Mouse (Mus musculus): ENCODE results near the gene Cass4. TPM values are rescaled to one million over a fixed set of nuclear protein-coding genes. Genes with fewer than 3 reads are reported as not detected.

Gene Cass4
- polyA plus RNA-seq, 1 experiment = 0.24 TPM

DNA sequence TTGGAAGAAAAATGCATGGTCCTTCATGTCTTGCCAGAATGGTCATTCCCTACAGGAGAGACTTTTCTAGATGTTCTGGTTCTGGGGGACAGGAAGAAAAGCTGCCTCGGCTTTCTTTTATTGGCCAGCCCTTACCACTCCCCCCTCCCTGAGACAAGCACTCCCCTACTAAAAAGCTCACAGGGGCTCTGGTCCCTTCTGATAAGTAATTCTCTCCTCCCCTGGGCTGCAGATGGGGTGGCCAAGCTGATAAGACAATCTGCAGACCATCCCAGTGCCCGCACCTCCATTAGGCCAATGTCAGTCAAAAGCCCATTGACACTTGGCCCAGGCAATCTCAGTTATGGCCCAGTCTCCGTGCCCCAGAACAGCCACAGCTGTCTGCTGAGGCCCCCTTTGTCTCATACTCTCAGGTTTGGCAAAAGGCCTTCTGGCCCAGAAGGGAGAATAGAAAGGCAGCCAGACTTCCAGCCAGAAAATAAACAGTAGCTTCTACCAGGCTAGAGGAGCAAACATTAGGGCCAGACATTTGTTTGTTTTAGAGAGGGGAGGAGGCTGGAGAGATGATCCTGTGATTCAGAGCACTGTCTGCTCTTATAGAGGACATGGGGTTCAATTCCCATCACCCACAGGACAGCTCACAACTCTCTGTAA is 45.2 kb upstream of the Cass4 start:
- Histone ChIP-seq H3K79me2 (ENCODE audit: control insufficient read depth, insufficient read depth) (no peaks in the 10 kb centered on the region), H3K36me3 (ENCODE audit: control insufficient read depth, insufficient read depth) (no peaks in the 10 kb centered on the region), H3K4me3 (no peak overlapping the region), H3ac (ENCODE audit: control insufficient read depth, insufficient read length) (no peak overlapping the region), H3K4me2 (ENCODE audit: low read depth) (no peak overlapping the region), H3K27me3 (ENCODE audit: control insufficient read depth, insufficient read depth, insufficient read length) (no peaks in the 10 kb centered on the region)
- TF ChIP-seq USF1 (IDR thresholded peaks at IDR 0.05; ENCODE audit: low read depth) = no peak
- TF ChIP-seq MYOD1 (IDR thresholded peaks at IDR 0.05; ENCODE audit: control insufficient read depth in 1 of 3, insufficient read length in 2 of 3, low read depth in 2 of 3) = no peak
- no peak for TF ChIP-seq POLR2AphosphoS2 (IDR thresholded peaks at IDR 0.05; ENCODE audit: insufficient read length, low read depth)

DNA sequence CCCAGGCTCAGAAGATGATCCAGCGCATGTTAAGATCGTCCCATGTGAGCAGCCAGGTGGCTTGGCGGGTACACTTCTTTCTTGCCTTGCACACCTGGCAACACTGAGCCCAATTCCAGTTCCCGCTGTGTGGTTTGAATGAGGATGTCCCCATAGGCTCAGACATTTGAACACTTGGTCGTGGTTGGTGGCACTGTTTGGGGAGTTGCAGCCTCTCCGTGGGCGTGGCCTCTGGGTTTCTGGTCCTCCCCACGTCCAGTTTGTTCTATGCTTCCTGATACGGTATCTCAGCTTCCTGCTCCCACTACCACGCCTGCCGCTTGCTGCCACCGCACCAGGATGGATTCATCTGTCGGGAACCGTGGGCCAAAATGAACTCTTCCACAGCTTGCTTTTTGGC is 43.8 kb upstream of the Cass4 start:
- no peak overlapping the region for H3K4me3 ChIP-seq

DNA sequence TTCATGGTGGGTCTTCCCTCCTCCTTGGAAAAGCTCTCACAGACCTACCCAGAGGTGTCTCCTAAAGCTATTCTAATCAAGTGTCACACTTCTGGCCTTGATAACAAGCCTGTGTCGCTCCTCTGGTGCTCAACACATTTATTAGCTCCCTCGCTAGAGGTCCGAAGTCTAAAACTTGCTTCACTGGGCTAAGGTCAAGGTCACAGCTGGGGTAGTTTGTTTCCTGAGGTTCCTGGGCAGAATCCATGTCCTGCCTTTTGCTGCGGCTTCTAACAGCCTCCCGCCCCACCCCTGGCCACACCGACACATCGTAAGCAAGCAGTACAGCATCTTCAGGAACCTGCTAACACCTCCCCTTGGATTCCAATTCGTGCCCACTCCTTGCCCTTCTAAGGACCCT is 42.8 kb upstream of the Cass4 start:
- no peaks in the 10 kb centered on the region for H3K27me3 ChIP-seq (ENCODE audit: control insufficient read depth, insufficient read depth, insufficient read length)
- H3K36me3 ChIP-seq (ENCODE audit: control insufficient read depth, insufficient read depth) = no peaks in the 10 kb centered on the region
- no peak overlapping the region for H3K4me2 ChIP-seq (ENCODE audit: low read depth)
- TF ChIP-seq MAX (IDR thresholded peaks at IDR 0.05; ENCODE audit: low read depth) (no peak), POLR2A (IDR thresholded peaks at IDR 0.05; ENCODE audit: insufficient read length, low read depth) (no peak), CEBPB (IDR thresholded peaks at IDR 0.05; ENCODE audit: insufficient read depth, poor library complexity, severe bottlenecking) (no peak), MYOD1 (IDR thresholded peaks at IDR 0.05; ENCODE audit: control insufficient read depth in 1 of 3, insufficient read length in 2 of 3, low read depth in 2 of 3) (no peak), REST (IDR thresholded peaks at IDR 0.05; ENCODE audit: insufficient read depth, insufficient read length) (no peak)
- no peak overlapping the region for H3ac ChIP-seq (ENCODE audit: control insufficient read depth, insufficient read length)
- no peaks in the 10 kb centered on the region for H3K79me2 ChIP-seq (ENCODE audit: control insufficient read depth, insufficient read depth)
- H3K4me3 ChIP-seq = no peak overlapping the region

More for the DNA sequence above, 43.8 kb upstream of the Cass4 start:
- Histone ChIP-seq H3K79me2 (ENCODE audit: control insufficient read depth, insufficient read depth) (no peaks in the 10 kb centered on the region), H3ac (ENCODE audit: control insufficient read depth, insufficient read length) (no peak overlapping the region), H3K4me2 (ENCODE audit: low read depth) (no peak overlapping the region), H3K36me3 (ENCODE audit: control insufficient read depth, insufficient read depth) (no peaks in the 10 kb centered on the region), H3K27me3 (ENCODE audit: control insufficient read depth, insufficient read depth, insufficient read length) (no peaks in the 10 kb centered on the region)
- TF ChIP-seq SRF (IDR thresholded peaks at IDR 0.05; ENCODE audit: control insufficient read depth, insufficient read length, low read depth) (no peak), CEBPB (IDR thresholded peaks at IDR 0.05; ENCODE audit: insufficient read depth, poor library complexity, severe bottlenecking) (no peak), REST (IDR thresholded peaks at IDR 0.05; ENCODE audit: insufficient read depth, insufficient read length) (no peak), TCF12 (IDR thresholded peaks at IDR 0.05; ENCODE audit: insufficient read depth, poor library complexity, severe bottlenecking) (no peak), MYOD1 (IDR thresholded peaks at IDR 0.05; ENCODE audit: control insufficient read depth in 1 of 3, insufficient read length in 2 of 3, low read depth in 2 of 3) (no peak), MYOG (IDR thresholded peaks at IDR 0.05; ENCODE audit: control insufficient read depth in 1 of 3, insufficient read depth in 1 of 3, insufficient read length in 2 of 3, low read depth in 2 of 3) (no peak), MAX (IDR thresholded peaks at IDR 0.05; ENCODE audit: low read depth) (no peak), POLR2A (IDR thresholded peaks at IDR 0.05; ENCODE audit: insufficient read length, low read depth) (no peak), TCF3 (IDR thresholded peaks at IDR 0.05; ENCODE audit: insufficient read length, low read depth) (no peak), USF1 (IDR thresholded peaks at IDR 0.05; ENCODE audit: low read depth) (no peak), POLR2AphosphoS2 (IDR thresholded peaks at IDR 0.05; ENCODE audit: insufficient read length, low read depth) (no peak), E2F4 (IDR thresholded peaks at IDR 0.05; ENCODE audit: insufficient read depth) (no peak)

DNA sequence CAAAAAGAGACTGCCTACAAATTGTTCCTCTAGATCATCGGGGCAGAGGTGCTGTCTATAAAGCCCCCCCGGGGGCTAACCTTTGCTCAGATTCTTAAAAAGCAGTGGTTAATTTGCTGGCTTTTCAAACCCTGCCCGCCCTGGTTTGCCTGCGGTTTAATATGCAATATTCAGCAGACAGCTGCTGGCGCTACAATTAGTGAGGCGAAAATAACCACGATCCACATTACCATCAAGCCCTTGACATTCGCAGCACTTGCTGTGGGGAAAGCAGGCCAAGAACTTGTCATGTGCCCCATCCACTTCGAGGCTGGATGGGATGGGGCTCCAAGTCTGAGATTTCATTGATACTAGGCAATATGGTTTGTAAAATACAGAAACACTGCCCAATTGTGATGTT is 40.4 kb upstream of the Cass4 start:
- Histone ChIP-seq H3K4me2 (ENCODE audit: low read depth) (no peak overlapping the region), H3K36me3 (ENCODE audit: control insufficient read depth, insufficient read depth) (peaks cover 8% of the 10 kb centered on the region), H3K79me2 (ENCODE audit: control insufficient read depth, insufficient read depth) (no peaks in the 10 kb centered on the region), H3ac (ENCODE audit: control insufficient read depth, insufficient read length) (no peak overlapping the region), H3K27me3 (ENCODE audit: control insufficient read depth, insufficient read depth, insufficient read length) (no peaks in the 10 kb centered on the region), H3K4me3 (no peak overlapping the region)
- TF ChIP-seq POLR2AphosphoS2 (IDR thresholded peaks at IDR 0.05; ENCODE audit: insufficient read length, low read depth) = peak; percentile 25
- TF ChIP-seq SRF (IDR thresholded peaks at IDR 0.05; ENCODE audit: control insufficient read depth, insufficient read length, low read depth) = no peak

DNA sequence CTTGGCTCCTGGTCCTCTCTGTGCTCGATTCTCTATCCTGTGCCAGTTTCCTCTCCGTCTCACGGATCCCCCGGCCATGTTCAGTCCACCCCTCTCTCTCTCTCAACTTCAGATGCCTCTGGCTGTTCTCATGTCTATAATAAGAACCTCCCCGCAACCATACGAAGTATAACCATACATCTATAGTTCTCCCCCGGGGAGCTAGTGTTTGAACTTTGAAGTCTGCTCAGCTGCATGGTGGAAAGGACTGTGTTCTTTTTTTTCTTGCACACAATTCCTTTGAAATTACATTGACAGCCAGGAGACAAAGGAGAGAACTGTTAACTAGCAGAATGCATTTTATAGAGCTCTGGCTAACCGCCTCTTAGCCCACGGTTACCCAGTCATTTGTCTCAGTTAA is 38.8 kb upstream of the Cass4 start:
- no peaks in the 10 kb centered on the region for H3K27me3 ChIP-seq (ENCODE audit: control insufficient read depth, insufficient read depth, insufficient read length)
- no peak for TF ChIP-seq E2F4 (IDR thresholded peaks at IDR 0.05; ENCODE audit: insufficient read depth)
- TF ChIP-seq REST (IDR thresholded peaks at IDR 0.05; ENCODE audit: insufficient read depth, insufficient read length) = no peak
- TF ChIP-seq TCF3 (IDR thresholded peaks at IDR 0.05; ENCODE audit: insufficient read length, low read depth) = no peak
- TF ChIP-seq MYOD1 (IDR thresholded peaks at IDR 0.05; ENCODE audit: control insufficient read depth in 1 of 3, insufficient read length in 2 of 3, low read depth in 2 of 3) = no peak
- TF ChIP-seq MAX (IDR thresholded peaks at IDR 0.05; ENCODE audit: low read depth) = no peak
- no peak for TF ChIP-seq MYOG (IDR thresholded peaks at IDR 0.05; ENCODE audit: control insufficient read depth in 1 of 3, insufficient read depth in 1 of 3, insufficient read length in 2 of 3, low read depth in 2 of 3)
- no peak for TF ChIP-seq SRF (IDR thresholded peaks at IDR 0.05; ENCODE audit: control insufficient read depth, insufficient read length, low read depth)
- TF ChIP-seq CEBPB (IDR thresholded peaks at IDR 0.05; ENCODE audit: insufficient read depth, poor library complexity, severe bottlenecking) = no peak
- no peak for TF ChIP-seq POLR2A (IDR thresholded peaks at IDR 0.05; ENCODE audit: insufficient read length, low read depth)
- no peak for TF ChIP-seq POLR2AphosphoS2 (IDR thresholded peaks at IDR 0.05; ENCODE audit: insufficient read length, low read depth)
- TF ChIP-seq TCF12 (IDR thresholded peaks at IDR 0.05; ENCODE audit: insufficient read depth, poor library complexity, severe bottlenecking) = no peak
- no peak for TF ChIP-seq USF1 (IDR thresholded peaks at IDR 0.05; ENCODE audit: low read depth)
- H3K79me2 ChIP-seq (ENCODE audit: control insufficient read depth, insufficient read depth) = no peaks in the 10 kb centered on the region
- H3K4me3 ChIP-seq = no peak overlapping the region
- H3K4me2 ChIP-seq (ENCODE audit: low read depth) = no peak overlapping the region
- H3K36me3 ChIP-seq (ENCODE audit: control insufficient read depth, insufficient read depth) = peaks cover 18% of the 10 kb centered on the region
- H3ac ChIP-seq (ENCODE audit: control insufficient read depth, insufficient read length) = no peak overlapping the region

Measured in myocyte (in vitro differentiated cells).